Mouse (Mus musculus) E14TG2a.4 (cell line): ENCODE results near the gene Vmn2r14.
"Not testable (repeated sequence)": the region's sequence is repeated elsewhere in the genome, so short reads cannot be mapped to it uniquely, and the experiment has no call there.

Experiments
- CTCF ChIP-seq: conservative IDR thresholded peaks from 2 replicates; pipeline ENCODE4 v1.5.1; 2014; ENCODE audit warnings: low read length
- POU5F1 ChIP-seq: IDR thresholded peaks from 2 replicates; pipeline ENCODE4 v1.6.1; 2014; ENCODE audit warnings: low read length, borderline replicate concordance

- not testable (repeated sequence) for TF ChIP-seq CTCF, POU5F1
Measured at GRCm38 (mm10) chr5:109192099-109192498, 32.4 kb downstream of the Vmn2r14 start, which contains the start of gene Vmn2r13.
